Mouse (Mus musculus): ENCODE data around the gene Wipi1.

GRCm38 (mm10) chr11:109575832-109576231, 35.9 kb downstream of the Wipi1 start:
- no peak for TF ChIP-seq POLR2A (IDR thresholded peaks at IDR 0.05; ENCODE audit: low read depth, low read length)
- no peak for TF ChIP-seq CTCF (IDR thresholded peaks at IDR 0.05; ENCODE audit: extremely low read depth, insufficient read depth, insufficient read length, insufficient replicate concordance)
